Mouse (Mus musculus) stomach, postnatal 0 days (tissue): ENCODE results near the gene Nrf1.

Source experiments
- CTCF ChIP-seq: IDR thresholded peaks from 2 replicates; pipeline ENCODE4 v1.5.1; 2016; ENCODE audit warnings: antibody characterized with exemption, low read depth, mild to moderate bottlenecking, moderate library complexity
- EP300 ChIP-seq: optimal IDR thresholded peaks from 2 replicates; pipeline ENCODE3; 2016; ENCODE audit warnings: antibody characterized with exemption

- TF ChIP-seq CTCF: no peak
- no peak for TF ChIP-seq EP300
Measured at GRCm38 (mm10) chr6:30078938-30079529, 31.2 kb downstream of the Nrf1 start.
